Mouse (Mus musculus) adrenal gland, postnatal 4 days (tissue): ENCODE data around the gene S100a5. TPM values are rescaled to one million over a fixed set of nuclear protein-coding genes. Genes with fewer than 3 reads are reported as not detected.

ENCODE experiments used
- DNase-seq, 2 experiments: peaks; one replicate each; pipeline ENCODE4 v3.0.0; 2021 to 2022; ENCODE audit warnings: low spot score in 2 of 2, mixed read lengths in 2 of 2
- long read RNA-seq, 2 experiments: library from polyadenylated mRNA; stranded (forward); transcript quantifications; one replicate each; pipeline ENCODE4 v2.0.0; 2021
- total RNA-seq, 2 experiments: library from RNA; stranded (reverse); gene quantifications; 2 replicates each; pipeline ENCODE4 v1.2.3; 2021

S100a5 gene
- total RNA-seq = not detected
- long read RNA-seq, experiment 1 = 0 reads
- long read RNA-seq, experiment 2 = 0 reads

GRCm38 (mm10) chr3:90608223-90608622 lies at the start of gene S100a5:
Gene S100a5, plus strand, starts transcription at chr3:90608523.
- DNase-seq = no peak

- no peak for DNase-seq
These were observed 48.2 kb upstream of the S100a5 start, which contains the start of gene S100a3 for GRCm38 (mm10) chr3:90560008-90560628. Gene S100a3, plus strand, starts transcription at chr3:90560578.

- DNase-seq = no peak
These were observed 33.6 kb upstream of the S100a5 start for GRCm38 (mm10) chr3:90574691-90575090.

DNA sequence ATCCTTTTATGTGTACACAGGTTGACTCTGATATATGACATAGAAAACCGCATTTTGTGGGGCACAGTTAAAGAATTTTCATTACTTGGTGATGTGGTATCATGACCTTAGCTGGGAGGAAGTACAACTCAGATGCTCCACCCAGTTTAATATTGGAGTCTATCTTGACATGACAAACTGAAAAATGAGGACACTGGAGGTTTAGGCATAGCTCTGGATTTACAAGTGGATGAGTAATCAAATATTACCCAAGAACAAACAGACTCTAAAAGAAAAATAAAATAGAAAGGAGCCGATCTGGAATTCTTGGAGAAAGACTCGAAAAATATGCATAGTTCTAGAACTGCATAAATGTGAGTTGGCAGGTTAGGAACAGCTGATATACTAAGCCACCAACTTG lies 33.0 kb upstream of the S100a5 start:
- no peak for DNase-seq

- DNase-seq = no peak
These were observed 31.8 kb upstream of the S100a5 start for GRCm38 (mm10) chr3:90576351-90577001.

DNA sequence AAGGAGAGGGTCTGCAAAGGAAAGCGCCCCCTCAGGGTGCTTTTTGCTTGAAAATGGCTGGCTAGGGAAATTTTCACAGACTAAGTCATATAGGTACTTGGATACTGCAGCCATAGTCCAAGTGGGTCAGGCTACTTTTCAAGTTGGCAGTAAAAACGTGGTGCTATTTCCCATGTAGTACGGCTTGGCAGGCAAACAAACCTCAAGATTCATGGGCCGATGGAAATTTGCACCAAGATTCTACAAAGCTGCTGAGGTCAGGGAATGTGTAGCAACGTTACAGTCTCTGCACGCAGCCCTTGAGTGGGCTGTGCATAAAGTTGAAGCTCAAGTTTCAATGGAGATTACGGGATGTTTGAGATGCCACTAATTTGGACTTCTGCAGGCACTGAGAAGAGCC lies 28.9 kb upstream of the S100a5 start:
- no peak for DNase-seq

DNA sequence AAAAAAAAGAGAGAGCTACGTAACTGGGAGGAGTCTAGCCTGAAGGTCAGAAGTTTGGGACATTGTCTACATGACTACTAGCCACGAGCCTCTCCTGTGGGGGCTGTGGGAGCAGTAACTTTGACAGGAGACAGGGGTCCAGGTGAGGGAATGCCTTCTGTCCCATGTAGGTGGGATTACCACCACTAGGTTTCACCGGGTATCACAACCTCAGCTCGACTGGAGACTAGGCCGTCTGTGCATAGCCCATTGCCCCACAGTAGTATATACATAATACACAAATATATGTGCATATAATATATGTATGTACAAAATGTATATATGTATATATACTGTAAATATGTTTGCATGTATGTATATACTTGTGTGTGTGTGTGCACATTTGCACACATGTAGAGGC lies 27.2 kb upstream of the S100a5 start:
- DNase-seq = no peak

DNA sequence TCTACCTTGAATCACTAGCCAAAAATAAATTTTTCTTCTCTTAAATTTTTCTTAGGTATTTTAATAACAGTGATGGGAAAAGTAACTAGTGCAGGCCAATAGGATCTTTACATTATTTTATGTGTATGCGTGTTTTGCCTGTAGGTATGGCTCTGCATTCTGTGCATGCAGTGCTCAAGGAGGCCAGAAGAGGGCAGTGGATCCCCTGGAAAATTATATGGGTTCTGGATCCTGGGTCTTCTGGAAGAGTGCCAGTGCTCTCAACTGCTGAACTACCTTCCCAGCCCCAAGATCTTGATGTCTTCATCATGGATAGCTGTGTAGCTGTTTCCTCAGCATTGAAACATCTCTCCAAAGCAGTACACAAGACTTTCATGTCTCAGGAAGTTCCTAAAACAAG lies 26.2 kb upstream of the S100a5 start:
- DNase-seq = no peak

GRCm38 (mm10) chr3:90582556-90582955 lies 25.8 kb upstream of the S100a5 start:
- DNase-seq = no peak

DNA sequence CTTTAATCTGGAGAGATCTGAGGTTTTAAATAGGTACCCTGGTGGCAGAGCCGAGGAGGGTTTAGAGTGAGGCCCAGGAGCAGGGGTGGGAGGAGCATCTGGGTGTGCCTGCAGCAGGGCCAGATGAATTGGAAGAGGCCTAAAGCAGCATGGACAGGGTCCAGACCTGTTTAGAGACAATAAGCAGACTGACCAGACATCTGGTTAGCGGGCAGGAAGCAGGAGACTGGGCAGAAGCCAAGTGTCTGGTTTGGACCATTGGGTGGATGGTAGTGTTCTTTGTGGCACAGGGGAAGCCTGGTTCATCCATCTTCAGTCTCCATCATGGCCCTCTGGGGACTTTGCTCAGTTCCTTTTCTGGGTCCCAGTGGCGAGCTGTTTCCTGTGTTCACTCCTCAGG lies 24.4 kb upstream of the S100a5 start:
- no peak for DNase-seq

DNA sequence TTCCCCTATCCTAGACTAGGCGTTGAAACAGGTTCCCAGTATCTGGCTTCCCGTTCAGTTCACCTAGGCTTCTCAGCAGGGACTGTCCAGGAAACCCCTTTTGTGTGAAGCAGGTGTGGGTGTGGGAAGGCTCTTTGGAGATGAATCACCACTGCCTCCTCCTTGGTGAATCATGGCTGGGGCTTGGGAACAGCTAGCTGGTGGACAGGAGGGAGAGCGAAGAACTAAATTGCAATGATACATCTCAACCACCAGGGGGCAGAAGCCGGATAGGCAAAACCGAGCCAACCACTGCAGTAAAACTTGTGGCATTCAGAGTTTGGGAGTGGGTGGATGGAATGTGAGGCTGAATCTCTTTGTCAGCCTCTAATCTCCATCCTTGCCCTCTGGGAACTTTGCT lies 22.7 kb upstream of the S100a5 start:
- peak in 1 of 2 experiments; percentile 43 for DNase-seq

- no peak for DNase-seq
These were observed 22.2 kb upstream of the S100a5 start for GRCm38 (mm10) chr3:90586016-90586643.

- peak; percentile 27 to 40 for DNase-seq
These were observed 21.4 kb upstream of the S100a5 start for GRCm38 (mm10) chr3:90586906-90587305.

DNA sequence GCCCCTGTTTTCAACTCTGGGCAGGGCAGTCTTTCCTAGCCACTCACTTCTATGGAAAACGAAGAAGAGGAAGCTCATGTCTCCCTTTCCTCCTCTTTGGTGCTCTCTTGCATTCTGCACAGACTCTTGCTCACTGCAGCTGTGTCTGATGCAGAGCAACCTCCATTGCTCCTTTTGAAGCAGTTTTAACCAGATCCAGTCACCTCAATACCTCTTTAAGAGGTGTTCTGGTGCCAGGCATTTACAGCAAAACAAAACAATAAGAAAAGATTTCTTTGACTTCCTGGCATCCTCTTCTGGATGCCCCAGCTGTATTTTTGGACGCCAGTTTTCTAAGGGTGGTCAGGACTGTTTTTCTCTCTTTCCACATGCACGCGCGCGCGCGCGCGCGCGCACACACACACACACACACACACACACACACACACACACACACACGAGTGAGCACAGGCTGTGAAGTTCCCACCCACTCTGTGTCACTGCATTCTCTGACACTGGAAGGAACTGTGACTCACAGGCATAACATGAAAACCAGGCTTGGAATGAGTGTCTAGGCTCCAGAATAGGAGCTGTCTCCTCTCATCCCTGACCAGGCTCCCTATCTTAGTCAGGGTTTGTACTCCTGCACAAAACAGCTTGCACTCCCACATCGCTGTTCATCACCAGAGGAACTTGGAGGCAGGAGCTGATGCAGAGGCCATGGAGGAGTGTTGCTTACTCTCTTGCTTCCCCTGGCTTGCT lies 20.8 kb upstream of the S100a5 start:
- DNase-seq = no peak

- no peak for DNase-seq
These were observed 18.9 kb upstream of the S100a5 start for GRCm38 (mm10) chr3:90589390-90589789.

GRCm38 (mm10) chr3:90589947-90590346 lies 18.4 kb upstream of the S100a5 start, which contains the start of gene S100a2:
Gene S100a2, plus strand, starts transcription at chr3:90590247.
- DNase-seq = no peak

- no peak for DNase-seq
These were observed 13.9 kb upstream of the S100a5 start for GRCm38 (mm10) chr3:90594466-90594865.

DNA sequence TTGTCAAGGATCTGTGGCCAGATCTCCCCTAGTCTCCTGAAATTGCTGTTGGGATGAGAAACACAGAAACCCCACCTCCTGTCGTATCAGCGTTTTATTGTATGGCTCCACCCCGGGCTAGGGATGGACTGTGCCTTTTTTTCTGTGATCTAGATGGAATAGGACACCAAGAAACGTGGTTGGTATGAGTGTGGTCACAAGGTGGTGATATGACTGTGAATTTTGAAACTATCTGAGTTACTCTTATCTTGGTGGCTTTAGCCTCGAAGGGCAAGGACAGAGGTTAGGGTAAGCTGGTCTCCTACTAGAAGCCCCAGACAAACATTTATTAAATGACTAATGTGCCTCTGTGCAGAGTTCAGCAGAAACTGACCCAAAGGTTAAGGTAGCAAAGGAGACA lies 12.8 kb upstream of the S100a5 start:
- DNase-seq = no peak

DNA sequence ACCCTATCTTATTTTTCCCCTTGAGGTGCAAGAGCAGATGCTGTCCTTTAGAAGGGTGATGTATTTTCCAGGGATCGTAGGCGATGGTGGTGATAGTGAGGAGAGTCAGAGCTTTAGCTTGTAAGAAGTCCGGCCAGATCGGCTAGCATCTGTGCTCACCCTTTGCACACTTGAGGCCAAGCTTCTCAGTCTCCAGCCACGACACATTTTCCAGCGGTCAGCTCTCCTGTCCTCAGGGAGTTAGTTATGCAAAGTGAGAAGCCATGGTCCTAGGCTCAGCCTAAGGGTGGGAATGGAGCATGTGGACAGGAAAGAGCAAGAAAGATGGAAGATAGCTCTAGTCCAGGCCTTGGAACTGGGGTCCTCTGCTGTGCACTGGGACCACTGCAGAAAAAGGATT lies 11.5 kb upstream of the S100a5 start:
- no peak for DNase-seq

- no peak for DNase-seq
These were observed 10.6 kb upstream of the S100a5 start for GRCm38 (mm10) chr3:90597736-90598135.

DNA sequence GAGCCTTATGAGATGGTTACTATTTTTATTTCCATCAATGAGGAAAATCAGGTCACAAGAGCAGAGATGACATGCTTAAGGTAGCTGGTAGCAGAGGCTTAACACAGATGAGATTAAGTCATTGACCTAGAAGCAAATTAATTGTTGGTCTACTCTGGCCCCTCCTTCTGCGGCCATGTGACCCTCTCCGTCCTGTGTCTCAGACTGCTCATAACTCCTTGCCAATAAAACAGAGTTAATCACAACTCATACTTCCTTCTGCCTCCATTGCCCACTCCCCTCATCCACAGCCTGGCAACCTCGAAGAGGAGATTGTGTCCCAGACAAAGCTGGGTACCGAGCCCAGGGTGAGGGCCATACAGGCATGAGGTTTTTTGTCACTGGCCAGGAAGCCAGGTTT lies 10.1 kb upstream of the S100a5 start:
- DNase-seq = no peak

GRCm38 (mm10) chr3:90599401-90599800 lies 8.9 kb upstream of the S100a5 start:
- DNase-seq = no peak
